Mouse (Mus musculus): ENCODE measurements around the gene Stpg1. TPM values are rescaled to one million over a fixed set of nuclear protein-coding genes. Genes with fewer than 3 reads are reported as not detected.
A peak's percentile ranks its signal among the peaks of the same experiment; 100 is the strongest.

The Stpg1 gene
- total and polyA plus RNA-seq, 2 experiments from 2014 or later = 0.42 to 0.71 TPM

DNA sequence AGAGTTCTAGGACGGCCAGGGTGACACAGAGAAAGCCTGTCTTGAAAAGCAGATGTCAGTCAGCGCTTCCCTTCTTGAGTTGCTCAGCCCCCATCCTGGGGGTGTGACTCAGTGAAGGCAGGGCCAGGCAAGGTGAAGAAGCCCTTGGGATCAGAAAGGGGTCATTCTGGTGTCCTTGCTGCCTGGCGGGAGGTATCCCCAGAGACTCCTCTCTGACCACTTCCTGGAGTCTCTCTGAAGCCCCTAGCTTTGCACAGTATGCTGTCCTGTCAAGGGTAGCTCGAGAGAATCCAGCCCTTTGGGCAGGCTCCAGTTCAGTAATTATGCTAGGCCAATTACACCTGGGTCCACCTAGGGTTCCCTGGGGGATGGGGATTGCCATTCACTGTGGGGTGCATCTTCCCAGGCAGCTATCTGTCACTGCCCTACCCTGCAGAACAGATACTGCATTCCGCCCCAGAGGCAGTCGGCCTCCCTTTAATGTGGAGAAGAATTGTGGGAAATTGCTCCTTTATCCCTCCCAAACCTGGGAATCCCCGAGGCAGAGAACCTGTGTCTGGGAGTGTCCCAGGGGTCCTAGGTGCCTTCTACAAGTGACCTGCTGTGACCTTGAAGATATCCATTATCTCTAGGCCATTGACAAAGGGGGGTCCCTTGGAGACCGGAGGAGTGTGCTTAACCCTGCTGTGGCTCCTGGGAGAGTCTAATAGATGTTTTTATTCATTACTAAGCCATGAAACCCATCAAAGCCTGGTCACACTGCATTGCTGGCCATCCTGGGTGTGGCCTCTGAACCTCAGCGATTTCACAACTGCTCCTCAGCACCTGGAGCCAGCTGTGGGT, 37.4 kb downstream of the Stpg1 start:
- H3K27me3 ChIP-seq (ENCODE audit: insufficient read depth, low read length) = no peaks in the 10 kb centered on the region
- no peaks in the 10 kb centered on the region for H3K36me3 ChIP-seq (ENCODE audit: insufficient read depth, low read length)
- H3K4me2 ChIP-seq (ENCODE audit: low read depth, low read length) = no peak overlapping the region
- ATAC-seq = no peak
- H3K27ac ChIP-seq = no peak overlapping the region
- no peaks in the 10 kb centered on the region for H3K9me3 ChIP-seq (ENCODE audit: low read length)
- no peak overlapping the region for H3K4me3 ChIP-seq (ENCODE audit: low read length)
- 50% methylated on average over 9 of the region's 9 CpGs for WGBS
- no peak overlapping the region for H3K9ac ChIP-seq (replicated peaks; ENCODE audit: low read length)
- no peaks in the 10 kb centered on the region for H3K4me1 ChIP-seq (ENCODE audit: insufficient read depth, low read length)
- TF ChIP-seq CTCF (IDR thresholded peaks at IDR 0.05; ENCODE audit: low read depth) = no peak
- no peak for DNase-seq (ENCODE audit: low spot score)

GRCm38 (mm10) chr4:135533001-135533400, 38.4 kb downstream of the Stpg1 start:
- no peak for DNase-seq (ENCODE audit: low spot score)
- H3K9ac ChIP-seq (replicated peaks; ENCODE audit: low read length) = no peak overlapping the region
- TF ChIP-seq CTCF (IDR thresholded peaks at IDR 0.05; ENCODE audit: low read depth) = no peak
- no peak for ATAC-seq
- no peak overlapping the region for H3K4me2 ChIP-seq (ENCODE audit: low read depth, low read length)
- no peaks in the 10 kb centered on the region for H3K4me1 ChIP-seq (ENCODE audit: insufficient read depth, low read length)
- H3K27me3 ChIP-seq (ENCODE audit: insufficient read depth, low read length) = no peaks in the 10 kb centered on the region
- WGBS = 78% methylated on average over 6 of the region's 6 CpGs
- H3K27ac ChIP-seq = no peak overlapping the region
- H3K36me3 ChIP-seq (ENCODE audit: insufficient read depth, low read length) = no peaks in the 10 kb centered on the region
- H3K9me3 ChIP-seq (ENCODE audit: low read length) = no peaks in the 10 kb centered on the region
- H3K4me3 ChIP-seq (ENCODE audit: low read length) = no peak overlapping the region

DNA sequence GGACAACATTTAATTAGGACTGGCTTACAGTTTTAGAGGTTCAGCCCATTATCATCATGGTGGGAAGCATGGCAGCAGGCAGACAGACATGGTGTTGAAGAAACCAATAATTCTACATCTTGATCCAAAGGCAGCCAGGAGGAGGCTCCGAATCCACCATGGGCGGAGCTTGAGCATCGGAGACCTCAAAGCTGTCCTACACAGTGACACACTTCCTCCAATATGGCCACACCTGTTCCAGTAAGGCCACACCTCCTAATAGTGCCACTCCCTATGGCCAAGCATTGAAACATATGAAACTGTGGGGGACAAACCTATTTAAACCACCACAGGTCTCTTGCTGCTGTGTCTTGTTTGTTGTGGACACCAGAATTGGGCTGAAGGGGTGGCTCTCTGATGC, 40.4 kb downstream of the Stpg1 start:
- Histone ChIP-seq H3K36me3 (ENCODE audit: insufficient read depth, low read length) (no peaks in the 10 kb centered on the region), H3K9me3 (ENCODE audit: low read length) (no peaks in the 10 kb centered on the region), H3K4me2 (ENCODE audit: low read depth, low read length) (no peak overlapping the region), H3K4me3 (ENCODE audit: low read length) (no peak overlapping the region), H3K27me3 (ENCODE audit: insufficient read depth, low read length) (no peaks in the 10 kb centered on the region), H3K27ac (no peak overlapping the region), H3K4me1 (ENCODE audit: insufficient read depth, low read length) (no peaks in the 10 kb centered on the region), H3K9ac (replicated peaks; ENCODE audit: low read length) (no peak overlapping the region)
- no peak for ATAC-seq
- TF ChIP-seq CTCF (IDR thresholded peaks at IDR 0.05; ENCODE audit: low read depth) = no peak
- no peak for DNase-seq (ENCODE audit: low spot score)
- 97% methylated on average over 3 of the region's 3 CpGs for WGBS

DNA sequence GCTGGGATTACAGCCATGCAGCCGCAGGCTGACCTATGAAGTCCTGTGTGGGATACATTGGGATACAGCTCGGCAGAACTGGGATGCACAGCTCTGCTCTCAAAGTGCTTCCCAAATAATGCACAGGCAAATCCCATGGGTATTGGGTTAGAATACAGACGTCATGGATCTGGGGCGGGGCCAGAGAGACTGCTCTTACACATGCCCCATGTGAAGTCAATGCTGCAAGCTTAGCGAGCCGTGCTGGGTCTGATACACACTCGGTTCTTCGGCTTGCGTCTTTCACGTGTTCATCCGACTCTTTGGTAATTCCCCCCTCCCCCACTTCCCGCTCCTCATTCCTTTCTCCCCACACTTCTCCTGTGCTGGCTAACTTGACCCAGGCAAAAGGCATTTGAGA, 44.5 kb downstream of the Stpg1 start:
- Histone ChIP-seq H3K27ac (no peak overlapping the region), H3K4me2 (ENCODE audit: low read depth, low read length) (no peak overlapping the region), H3K9ac (replicated peaks; ENCODE audit: low read length) (no peak overlapping the region), H3K9me3 (ENCODE audit: low read length) (no peaks in the 10 kb centered on the region), H3K4me1 (ENCODE audit: insufficient read depth, low read length) (no peaks in the 10 kb centered on the region), H3K36me3 (ENCODE audit: insufficient read depth, low read length) (no peaks in the 10 kb centered on the region), H3K27me3 (ENCODE audit: insufficient read depth, low read length) (no peaks in the 10 kb centered on the region), H3K4me3 (ENCODE audit: low read length) (no peak overlapping the region)
- no peak for DNase-seq (ENCODE audit: low spot score)
- no peak for TF ChIP-seq CTCF (IDR thresholded peaks at IDR 0.05; ENCODE audit: low read depth)
- 81% methylated on average over 12 of the region's 12 CpGs for WGBS
- ATAC-seq = no peak

DNA sequence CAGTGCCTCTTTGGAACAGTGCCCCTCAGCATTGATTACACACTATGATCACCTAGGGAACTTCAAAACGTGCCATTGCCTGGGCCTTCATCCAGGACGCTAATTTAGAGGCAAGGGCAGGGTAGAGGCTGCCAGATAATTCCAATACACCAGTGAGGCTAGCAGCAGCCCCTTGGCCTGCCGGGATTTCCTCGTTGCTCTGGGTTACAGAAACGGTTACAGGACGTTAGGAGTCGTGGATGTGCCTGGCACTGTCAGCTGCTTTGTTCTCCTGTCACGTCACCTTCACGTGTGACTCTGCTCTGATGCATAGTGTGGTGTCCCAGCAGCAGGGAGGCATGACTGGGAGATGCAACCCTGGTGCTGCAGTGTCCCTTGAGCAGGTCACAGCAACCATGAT, 45.5 kb downstream of the Stpg1 start:
- Histone ChIP-seq H3K9me3 (ENCODE audit: low read length) (no peaks in the 10 kb centered on the region), H3K4me1 (ENCODE audit: insufficient read depth, low read length) (no peaks in the 10 kb centered on the region), H3K27me3 (ENCODE audit: insufficient read depth, low read length) (no peaks in the 10 kb centered on the region), H3K36me3 (ENCODE audit: insufficient read depth, low read length) (no peaks in the 10 kb centered on the region), H3K4me2 (ENCODE audit: low read depth, low read length) (no peak overlapping the region), H3K27ac (no peak overlapping the region; the same call in 1 of the 2 replicates), H3K4me3 (ENCODE audit: low read length) (no peak overlapping the region), H3K9ac (replicated peaks; ENCODE audit: low read length) (no peak overlapping the region)
- ATAC-seq (peak; percentile 80), DNase-seq (ENCODE audit: low spot score) (peak; percentile 59)
- TF ChIP-seq CTCF (IDR thresholded peaks at IDR 0.05; ENCODE audit: low read depth) = no peak
- WGBS = 19% methylated on average over 9 of the region's 9 CpGs

DNA sequence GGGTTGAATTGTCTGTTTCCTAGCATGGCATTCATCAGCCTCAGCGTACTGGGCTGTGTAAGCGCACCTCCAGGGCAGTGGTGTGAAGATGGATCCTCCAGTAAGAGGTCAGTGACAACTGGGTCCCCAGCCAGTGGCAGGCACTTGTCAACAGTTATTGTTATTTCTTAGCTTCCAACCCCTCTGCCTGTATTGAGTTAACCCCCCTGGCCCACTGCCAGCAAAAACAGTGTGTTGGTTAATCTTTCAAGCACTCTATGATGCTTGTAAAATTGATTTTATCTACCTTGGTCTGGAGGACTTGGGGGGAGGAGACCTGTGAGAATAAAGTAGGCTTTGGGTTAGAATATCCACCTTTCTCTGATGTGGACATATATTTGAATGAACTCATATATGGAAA, 49.7 kb downstream of the Stpg1 start:
- Histone ChIP-seq H3K36me3 (ENCODE audit: insufficient read depth, low read length) (no peaks in the 10 kb centered on the region), H3K4me2 (ENCODE audit: low read depth, low read length) (no peak overlapping the region), H3K4me3 (ENCODE audit: low read length) (no peak overlapping the region), H3K9ac (replicated peaks; ENCODE audit: low read length) (no peak overlapping the region), H3K27ac (no peak overlapping the region), H3K27me3 (ENCODE audit: insufficient read depth, low read length) (no peaks in the 10 kb centered on the region), H3K4me1 (ENCODE audit: insufficient read depth, low read length) (no peaks in the 10 kb centered on the region), H3K9me3 (ENCODE audit: low read length) (no peaks in the 10 kb centered on the region)
- no peak for TF ChIP-seq CTCF (IDR thresholded peaks at IDR 0.05; ENCODE audit: low read depth)
- 82% methylated on average over 2 of the region's 2 CpGs for WGBS
- no peak for DNase-seq (ENCODE audit: low spot score)
- ATAC-seq = no peak

DNA sequence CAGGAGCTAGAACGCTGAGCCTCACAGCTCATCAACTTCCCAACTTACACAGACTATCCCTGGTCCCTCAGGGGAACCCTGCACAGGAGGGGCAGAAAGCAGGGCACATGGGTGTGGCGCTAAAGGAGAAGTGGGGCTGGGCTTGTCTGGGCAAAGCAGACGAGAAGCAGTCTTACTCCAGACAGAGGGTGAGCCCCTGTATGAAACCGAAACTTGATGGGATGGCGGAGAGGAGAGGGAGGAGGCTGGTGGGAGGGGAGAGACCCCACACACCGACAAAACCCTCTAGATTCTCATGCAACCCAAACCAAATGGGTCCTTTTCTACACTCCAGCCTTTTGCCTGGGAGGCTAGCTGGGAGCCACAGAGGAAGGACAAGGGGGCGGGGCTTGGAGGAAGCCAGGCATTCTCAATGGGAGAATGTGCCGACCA, 50.5 kb downstream of the Stpg1 start:
- Histone ChIP-seq H3K4me1 (ENCODE audit: insufficient read depth, low read length) (no peaks in the 10 kb centered on the region), H3K27me3 (ENCODE audit: insufficient read depth, low read length) (no peaks in the 10 kb centered on the region), H3K9me3 (ENCODE audit: low read length) (no peaks in the 10 kb centered on the region), H3K9ac (replicated peaks; ENCODE audit: low read length) (no peak overlapping the region), H3K4me3 (ENCODE audit: low read length) (no peak overlapping the region), H3K27ac (no peak overlapping the region), H3K36me3 (ENCODE audit: insufficient read depth, low read length) (no peaks in the 10 kb centered on the region), H3K4me2 (ENCODE audit: low read depth, low read length) (peak overlapping the region; percentile 27)
- DNase-seq (ENCODE audit: low spot score) = no peak
- ATAC-seq = no peak
- TF ChIP-seq CTCF (IDR thresholded peaks at IDR 0.05; ENCODE audit: low read depth) = no peak
- WGBS = 20% methylated on average over 8 of the region's 8 CpGs

All from hindbrain, postnatal 0 days (tissue).